Mouse (Mus musculus): ENCODE data around the gene Gbf1. TPM values are rescaled to one million over a fixed set of nuclear protein-coding genes. Genes with fewer than 3 reads are reported as not detected.

Gbf1 gene
- polyA plus RNA-seq, 1 experiment = 40.8 TPM

DNA sequence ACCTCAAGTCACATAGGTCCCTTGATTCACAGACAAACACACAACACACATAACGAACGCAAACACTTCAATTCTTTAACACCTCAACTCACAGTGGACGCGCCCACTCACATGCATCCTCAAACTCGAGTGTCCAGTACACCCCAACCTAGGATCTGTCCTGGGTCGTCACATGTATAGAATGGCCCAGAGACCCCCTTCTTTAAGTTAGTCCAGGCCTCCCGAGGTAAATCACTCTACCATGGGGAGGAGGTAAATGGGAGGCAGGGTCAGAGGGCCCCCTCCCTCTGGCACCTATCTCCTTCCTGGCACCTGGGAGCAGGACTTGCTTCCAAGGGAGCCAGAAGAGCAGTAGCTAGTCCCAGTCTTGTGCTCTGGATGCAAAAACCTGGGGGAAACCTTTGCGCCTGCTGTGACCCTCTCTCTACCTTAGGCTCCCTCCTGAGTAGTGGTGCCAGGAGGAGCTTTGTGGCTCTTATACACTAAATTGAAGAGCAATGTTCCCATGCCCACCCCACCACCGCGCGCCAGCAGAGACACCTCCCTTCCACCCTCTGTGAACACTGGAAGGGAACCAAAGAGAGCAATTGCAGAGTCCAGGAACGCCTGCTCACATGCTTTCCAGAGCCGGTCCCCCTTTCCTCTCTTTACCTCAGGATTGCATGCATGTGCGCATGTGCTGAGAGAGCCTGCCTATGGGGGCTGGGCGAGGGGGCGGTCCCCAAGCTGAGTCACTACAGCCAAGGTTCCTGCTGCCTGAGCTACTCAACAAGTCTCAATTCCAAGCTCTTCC, 166.5 kb downstream of the Gbf1 start:
- TF ChIP-seq FOSL1 (IDR thresholded peaks at IDR 0.05; ENCODE audit: insufficient read depth, low read length, poor library complexity, severe bottlenecking) (no peak), MYOD1 (IDR thresholded peaks at IDR 0.05; ENCODE audit: control insufficient read depth, insufficient read length, low read depth) (no peak), MAX (IDR thresholded peaks at IDR 0.05) (no peak), CTCF (IDR thresholded peaks at IDR 0.05; ENCODE audit: control insufficient read depth, insufficient read depth, insufficient read length) (no peak), MYOG (IDR thresholded peaks at IDR 0.05; ENCODE audit: control insufficient read depth, extremely low read depth, insufficient read length) (no peak), CEBPB (IDR thresholded peaks at IDR 0.05; ENCODE audit: low read depth) (no peak), USF1 (IDR thresholded peaks at IDR 0.05; ENCODE audit: low read depth) (no peak)
- H3K4me3 ChIP-seq (ENCODE audit: insufficient read depth, poor library complexity, severe bottlenecking) = no peak overlapping the region
- H3K27me3 ChIP-seq (ENCODE audit: control insufficient read depth, insufficient read depth, insufficient read length) = peaks cover 33% of the 10 kb centered on the region

DNA sequence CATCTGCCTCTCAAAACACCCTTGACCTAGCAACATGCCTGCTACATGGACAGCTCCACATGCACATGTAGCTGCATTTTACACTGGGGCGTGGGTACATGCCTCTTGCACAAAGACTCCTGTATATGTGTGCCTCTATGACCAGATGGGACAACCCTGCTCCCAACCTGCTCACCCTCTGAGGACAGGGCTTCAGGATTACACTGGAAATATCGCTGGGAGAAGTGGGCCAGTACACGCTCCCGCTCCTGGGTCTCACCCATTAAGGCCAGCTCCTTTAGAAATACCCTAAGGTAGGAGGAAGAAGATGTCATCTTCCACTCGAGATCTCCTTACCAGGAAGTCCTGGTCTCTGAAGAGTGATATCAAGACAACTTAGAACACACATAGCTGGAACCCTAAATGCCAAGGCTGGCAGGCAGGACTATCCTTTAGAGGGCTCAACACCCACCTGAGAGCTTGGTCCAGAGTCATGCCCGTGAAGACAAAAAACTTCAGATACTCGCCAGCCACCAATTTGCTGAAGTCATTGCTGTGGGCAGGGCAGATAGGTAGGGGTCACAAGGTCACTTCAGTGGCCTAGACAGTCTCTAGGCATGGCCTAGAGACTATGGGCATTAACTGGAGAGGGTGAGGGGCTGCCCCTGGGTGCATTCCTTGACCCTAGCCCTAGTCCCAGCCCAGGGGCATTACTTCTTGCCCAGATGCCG, 167.9 kb downstream of the Gbf1 start:
- H3ac ChIP-seq (ENCODE audit: control insufficient read depth, insufficient read length, low read depth) = no peak overlapping the region
- H3K79me2 ChIP-seq (ENCODE audit: control insufficient read depth, insufficient read depth) = no peaks in the 10 kb centered on the region
- no peaks in the 10 kb centered on the region for H3K79me3 ChIP-seq (ENCODE audit: low read depth)
- peaks cover 42% of the 10 kb centered on the region for H3K27me3 ChIP-seq (ENCODE audit: control insufficient read depth, insufficient read depth, insufficient read length)
- H3K36me3 ChIP-seq (ENCODE audit: control insufficient read depth, insufficient read depth) = no peaks in the 10 kb centered on the region
- H3K4me3 ChIP-seq (ENCODE audit: insufficient read depth, poor library complexity, severe bottlenecking) = no peak overlapping the region
- TF ChIP-seq MYOD1 (IDR thresholded peaks at IDR 0.05; ENCODE audit: control insufficient read depth, insufficient read length, low read depth) (no peak), FOSL1 (IDR thresholded peaks at IDR 0.05; ENCODE audit: insufficient read depth, low read length, poor library complexity, severe bottlenecking) (no peak), USF1 (IDR thresholded peaks at IDR 0.05; ENCODE audit: low read depth) (no peak), MYOG (IDR thresholded peaks at IDR 0.05; ENCODE audit: control insufficient read depth, extremely low read depth, insufficient read length) (no peak), CEBPB (IDR thresholded peaks at IDR 0.05; ENCODE audit: low read depth) (no peak), CTCF (IDR thresholded peaks at IDR 0.05; ENCODE audit: control insufficient read depth, insufficient read depth, insufficient read length) (no peak), MAX (IDR thresholded peaks at IDR 0.05) (no peak)

More for the DNA sequence above, 166.5 kb downstream of the Gbf1 start:
- H3ac ChIP-seq (ENCODE audit: control insufficient read depth, insufficient read length, low read depth) = no peak overlapping the region
- H3K79me2 ChIP-seq (ENCODE audit: control insufficient read depth, insufficient read depth) = no peaks in the 10 kb centered on the region
- no peaks in the 10 kb centered on the region for H3K79me3 ChIP-seq (ENCODE audit: low read depth)
- H3K36me3 ChIP-seq (ENCODE audit: control insufficient read depth, insufficient read depth) = no peaks in the 10 kb centered on the region

DNA sequence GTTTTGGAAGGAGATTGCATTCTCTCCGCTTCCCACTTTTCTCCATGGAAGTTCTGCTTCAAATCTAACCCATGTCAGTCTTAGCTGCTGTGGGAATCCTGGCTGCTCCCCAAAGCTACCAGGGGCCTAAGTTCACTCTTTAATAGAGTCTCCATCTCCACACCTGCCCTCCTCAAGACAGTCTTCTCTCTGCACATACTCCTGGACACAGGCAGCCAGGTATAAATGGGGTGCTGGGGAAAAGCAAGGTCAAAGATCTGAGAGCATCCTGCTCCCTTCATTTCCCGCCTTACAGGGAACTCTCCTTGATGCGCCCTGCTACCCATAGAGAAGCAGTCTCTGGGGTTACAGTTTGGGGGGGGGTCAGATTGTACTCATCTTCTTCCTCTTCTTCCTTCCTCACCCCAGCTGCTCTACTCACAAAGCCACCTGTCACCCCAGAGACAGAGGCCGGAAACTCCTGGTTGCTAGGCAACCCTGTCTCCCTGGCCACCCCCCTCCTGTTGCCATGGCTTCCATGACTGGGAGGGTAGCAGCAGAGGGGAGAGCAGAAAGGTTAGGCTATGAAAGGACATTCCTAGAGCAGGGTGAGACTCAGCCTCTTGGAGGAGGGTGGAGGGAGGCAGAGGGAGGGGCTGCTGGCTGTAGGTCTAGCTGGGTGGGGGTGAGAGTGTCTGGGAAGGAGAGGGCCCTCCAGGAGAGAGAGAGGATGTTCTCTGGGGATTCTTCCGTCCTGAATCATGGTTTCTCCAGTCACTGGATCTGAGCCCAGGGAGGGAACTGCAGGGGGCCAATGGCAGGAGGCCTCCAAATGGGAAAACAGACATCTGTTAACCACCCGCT, 169.0 kb downstream of the Gbf1 start:
- Histone ChIP-seq H3K79me2 (ENCODE audit: control insufficient read depth, insufficient read depth) (no peaks in the 10 kb centered on the region), H3K4me3 (ENCODE audit: insufficient read depth, poor library complexity, severe bottlenecking) (no peak overlapping the region), H3K27me3 (ENCODE audit: control insufficient read depth, insufficient read depth, insufficient read length) (peaks cover 50% of the 10 kb centered on the region), H3K79me3 (ENCODE audit: low read depth) (no peaks in the 10 kb centered on the region), H3ac (ENCODE audit: control insufficient read depth, insufficient read length, low read depth) (no peak overlapping the region), H3K36me3 (ENCODE audit: control insufficient read depth, insufficient read depth) (no peaks in the 10 kb centered on the region)
- TF ChIP-seq CTCF (IDR thresholded peaks at IDR 0.05; ENCODE audit: control insufficient read depth, insufficient read depth, insufficient read length) (no peak), CEBPB (IDR thresholded peaks at IDR 0.05; ENCODE audit: low read depth) (no peak), MYOD1 (IDR thresholded peaks at IDR 0.05; ENCODE audit: control insufficient read depth, insufficient read length, low read depth) (no peak), MYOG (IDR thresholded peaks at IDR 0.05; ENCODE audit: control insufficient read depth, extremely low read depth, insufficient read length) (no peak), FOSL1 (IDR thresholded peaks at IDR 0.05; ENCODE audit: insufficient read depth, low read length, poor library complexity, severe bottlenecking) (no peak), MAX (IDR thresholded peaks at IDR 0.05) (no peak), USF1 (IDR thresholded peaks at IDR 0.05; ENCODE audit: low read depth) (no peak)

DNA sequence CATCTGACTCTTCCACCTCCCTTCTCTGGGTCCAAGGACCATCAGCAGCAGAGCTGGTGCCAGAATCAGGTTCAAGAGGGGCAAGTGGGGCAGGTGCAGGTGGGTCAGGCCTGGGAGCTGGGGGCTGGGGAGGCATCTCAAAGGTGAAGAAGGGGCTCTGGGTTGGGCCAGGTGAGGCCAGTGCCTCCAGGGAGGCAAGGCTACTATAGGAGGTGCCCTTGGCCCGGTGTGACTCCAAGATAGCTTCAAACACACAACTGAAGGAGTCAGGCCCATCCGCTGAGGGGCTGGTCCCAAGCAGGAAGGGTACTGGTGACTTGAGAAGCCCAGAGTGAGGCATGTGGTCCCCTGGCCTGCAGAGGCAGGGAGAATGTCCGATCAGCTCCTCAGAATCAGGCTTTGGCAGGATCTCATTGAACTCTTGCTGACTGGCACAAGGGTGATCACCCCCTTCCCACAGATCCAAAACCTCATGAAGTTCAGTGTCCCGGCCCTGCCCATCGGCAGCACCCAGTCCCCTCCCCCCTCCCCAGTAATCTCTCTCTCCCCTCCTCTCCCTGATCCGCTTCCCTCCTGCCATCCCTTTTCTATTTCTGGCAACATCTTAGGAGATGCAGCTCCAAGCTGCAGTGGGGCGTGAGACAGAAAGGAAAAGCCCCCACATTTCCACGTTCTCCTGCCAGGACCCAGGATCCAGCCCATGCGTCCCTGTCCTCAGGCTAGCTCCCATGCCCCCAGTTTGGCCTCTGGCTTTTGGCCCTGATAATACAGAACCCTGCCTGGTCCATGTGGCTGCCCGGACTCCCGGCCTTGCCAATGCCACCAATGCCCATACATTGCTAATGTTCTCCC, 170.1 kb downstream of the Gbf1 start:
- Histone ChIP-seq H3K27me3 (ENCODE audit: control insufficient read depth, insufficient read depth, insufficient read length) (peaks cover 42% of the 10 kb centered on the region), H3K79me3 (ENCODE audit: low read depth) (no peaks in the 10 kb centered on the region), H3K4me3 (ENCODE audit: insufficient read depth, poor library complexity, severe bottlenecking) (no peak overlapping the region), H3K79me2 (ENCODE audit: control insufficient read depth, insufficient read depth) (no peaks in the 10 kb centered on the region), H3K36me3 (ENCODE audit: control insufficient read depth, insufficient read depth) (no peaks in the 10 kb centered on the region), H3ac (ENCODE audit: control insufficient read depth, insufficient read length, low read depth) (no peak overlapping the region)
- TF ChIP-seq MAX (IDR thresholded peaks at IDR 0.05) (no peak), FOSL1 (IDR thresholded peaks at IDR 0.05; ENCODE audit: insufficient read depth, low read length, poor library complexity, severe bottlenecking) (no peak), USF1 (IDR thresholded peaks at IDR 0.05; ENCODE audit: low read depth) (no peak)
